Mouse (Mus musculus) MEL (cell line): ENCODE measurements around the gene Ablim1. TPM values are rescaled to one million over a fixed set of nuclear protein-coding genes. Genes with fewer than 3 reads are reported as not detected.

Experiments
- DNase-seq: peaks from one replicate; pipeline ENCODE4 v3.0.0; 2011; ENCODE audit warnings: low read depth, low spot score
- H3K27ac ChIP-seq: 2 replicates; pipeline ENCODE4 v1.5.1; 2012; ENCODE audit warnings: low read depth, mild to moderate bottlenecking, control low read depth, low read length, moderate library complexity; ENCODE audit not compliant: control insufficient read depth
- H3K27me3 ChIP-seq, 2 experiments: fragments of 150-350 bp in 1 of 2; sonication (generic) in 1 of 2; 2 replicates each; pipeline ENCODE4 v1.6.1; 2012; ENCODE audit warnings: low read length in 2 of 2, mild to moderate bottlenecking in 2 of 2, improper control_type of control experiment in 1 of 2, moderate library complexity in 1 of 2; ENCODE audit not compliant: insufficient read depth in 2 of 2, control insufficient read depth in 1 of 2
- H3K36me3 ChIP-seq, 2 experiments: 2 replicates each; pipeline ENCODE4 v1.6.1; 2012 to 2014; ENCODE audit warnings: low read length in 2 of 2, improper control_type of control experiment in 1 of 2, inconsistent platforms in 1 of 2, mild to moderate bottlenecking in 1 of 2; ENCODE audit not compliant: insufficient read depth in 2 of 2, control insufficient read depth in 1 of 2
- H3K4me1 ChIP-seq, 2 experiments: fragments of 150-350 bp in 1 of 2; sonication (generic) in 1 of 2; 2 replicates each; pipeline ENCODE4 v1.6.1; 2012; ENCODE audit warnings: low read length in 2 of 2, improper control_type of control experiment in 1 of 2, mild to moderate bottlenecking in 1 of 2; ENCODE audit not compliant: insufficient read depth in 2 of 2, control insufficient read depth in 1 of 2
- H3K4me3 ChIP-seq, 2 experiments: fragments of 150-350 bp in 1 of 2; sonication (generic) in 1 of 2; 2 replicates each; pipeline ENCODE4 v1.5.1; 2012; ENCODE audit warnings: low read depth in 2 of 2, low read length in 2 of 2, mild to moderate bottlenecking in 2 of 2, moderate library complexity in 2 of 2, control low read depth in 1 of 2, improper control_type of control experiment in 1 of 2; ENCODE audit not compliant: control insufficient read depth in 1 of 2, insufficient read depth in 1 of 2
- H3K79me2 ChIP-seq: 2 replicates; pipeline ENCODE4 v1.6.1; 2012; ENCODE audit warnings: mild to moderate bottlenecking, low read length, moderate library complexity; ENCODE audit not compliant: control insufficient read depth, poor library complexity, insufficient read depth
- H3K9ac ChIP-seq: 2 replicates; pipeline ENCODE4 v1.6.1; 2012; ENCODE audit warnings: low read depth, mild to moderate bottlenecking, control low read depth, low read length, moderate library complexity; ENCODE audit not compliant: control insufficient read depth, poor library complexity, severe bottlenecking
- H3K9me3 ChIP-seq: fragments of 150-350 bp; sonication (generic); replicated peaks from 2 replicates; pipeline ENCODE4 v1.6.1; 2012; ENCODE audit warnings: mild to moderate bottlenecking, low read length, improper control_type of control experiment, moderate library complexity; ENCODE audit not compliant: insufficient read depth
- CHD2 ChIP-seq: IDR thresholded peaks from 2 replicates; pipeline ENCODE4 v1.6.1; 2011; ENCODE audit warnings: low read length, improper control_type of control experiment
- CTCF ChIP-seq, 3 experiments: IDR thresholded peaks in 2 of 3; conservative IDR thresholded peaks in 1 of 3; 2 replicates each; pipeline ENCODE4 v1.5.1; 2011 to 2012; ENCODE audit warnings: low read length in 3 of 3, low read depth in 2 of 3, mild to moderate bottlenecking in 2 of 3, improper control_type of control experiment in 1 of 3, inconsistent platforms in 1 of 3, mixed read lengths in 1 of 3, moderate library complexity in 1 of 3; ENCODE audit not compliant: control insufficient read depth in 1 of 3, insufficient read depth in 1 of 3, poor library complexity in 1 of 3, severe bottlenecking in 1 of 3
- ETS1 ChIP-seq: IDR thresholded peaks from 2 replicates; pipeline ENCODE4 v1.6.1; 2012; ENCODE audit warnings: low read depth, mild to moderate bottlenecking, inconsistent platforms, low read length, improper control_type of control experiment, moderate library complexity
- HCFC1 ChIP-seq: IDR thresholded peaks from 2 replicates; pipeline ENCODE4 v1.6.1; 2012; ENCODE audit warnings: low read depth, mild to moderate bottlenecking, inconsistent platforms, low read length, improper control_type of control experiment, moderate library complexity
- JUND ChIP-seq: IDR thresholded peaks from 2 replicates; pipeline ENCODE4 v1.6.1; 2011; ENCODE audit warnings: low read depth, mild to moderate bottlenecking, improper control_type of control experiment, low read length
- KAT2A ChIP-seq: conservative IDR thresholded peaks from 2 replicates; pipeline ENCODE4 v1.6.1; 2012; ENCODE audit warnings: low read depth, low read length, improper control_type of control experiment, inconsistent platforms
- MAFK ChIP-seq: IDR thresholded peaks from 2 replicates; pipeline ENCODE4 v1.6.1; 2011; ENCODE audit warnings: low read depth, mild to moderate bottlenecking, low read length, improper control_type of control experiment, borderline replicate concordance
- MAX ChIP-seq: IDR thresholded peaks from 2 replicates; pipeline ENCODE4 v1.6.1; 2011; ENCODE audit warnings: low read length, improper control_type of control experiment
- MAZ ChIP-seq: IDR thresholded peaks from 2 replicates; pipeline ENCODE4 v1.6.1; 2012; ENCODE audit warnings: low read depth, mild to moderate bottlenecking, inconsistent platforms, low read length, improper control_type of control experiment
- MEF2A ChIP-seq: IDR thresholded peaks from 2 replicates; pipeline ENCODE4 v1.6.1; 2014; ENCODE audit warnings: low read depth, mild to moderate bottlenecking, inconsistent platforms, low read length, improper control_type of control experiment; ENCODE audit not compliant: poor library complexity, insufficient replicate concordance, severe bottlenecking; ENCODE audit errors: extremely low read depth
- MYB ChIP-seq: IDR thresholded peaks from 2 replicates; pipeline ENCODE4 v1.6.1; 2011; ENCODE audit warnings: mild to moderate bottlenecking, low read depth, low read length, improper control_type of control experiment
- MYC ChIP-seq: IDR thresholded peaks from 2 replicates; pipeline ENCODE4 v1.6.1; 2011; ENCODE audit warnings: low read depth, mild to moderate bottlenecking, low read length, improper control_type of control experiment, moderate library complexity
- NRF1 ChIP-seq: IDR thresholded peaks from 2 replicates; pipeline ENCODE4 v1.6.1; 2014; ENCODE audit warnings: low read depth, mild to moderate bottlenecking, inconsistent platforms, low read length, improper control_type of control experiment, moderate library complexity; ENCODE audit not compliant: poor library complexity, insufficient read depth, severe bottlenecking
- SMC3 ChIP-seq: IDR thresholded peaks from 2 replicates; pipeline ENCODE4 v1.6.1; 2011; ENCODE audit warnings: low read depth, low read length, improper control_type of control experiment
- TAL1 ChIP-seq: IDR thresholded peaks from 2 replicates; pipeline ENCODE4 v1.6.1; 2012; ENCODE audit warnings: mild to moderate bottlenecking, inconsistent platforms, low read length, moderate library complexity, mixed read lengths
- TBP ChIP-seq: IDR thresholded peaks from 2 replicates; pipeline ENCODE4 v1.8.0; 2011; ENCODE audit warnings: low read depth, low read length, improper control_type of control experiment
- TCF12 ChIP-seq: IDR thresholded peaks from 2 replicates; pipeline ENCODE4 v1.6.1; 2014; ENCODE audit warnings: low read depth, mild to moderate bottlenecking, inconsistent platforms, low read length, improper control_type of control experiment, moderate library complexity
- UBTF ChIP-seq: IDR thresholded peaks from 2 replicates; pipeline ENCODE4 v1.6.1; 2012; ENCODE audit warnings: low read depth, mild to moderate bottlenecking, inconsistent platforms, low read length, improper control_type of control experiment, moderate library complexity, borderline replicate concordance; ENCODE audit not compliant: insufficient read depth
- ZNF384 ChIP-seq: IDR thresholded peaks from 2 replicates; pipeline ENCODE4 v1.6.1; 2012; ENCODE audit warnings: low read depth, mild to moderate bottlenecking, inconsistent platforms, low read length, improper control_type of control experiment
- polyA plus RNA-seq, 2 experiments: library from polyadenylated mRNA; stranded (reverse) in 1 of 2; unstranded in 1 of 2; fragments of >175 nt in 1 of 2; fragments of >200 nt in 1 of 2; gene quantifications; 2 replicates each; pipeline versions ENCODE4 v1.2.1 to v1.2.4; 2012; ENCODE audit warnings: low replicate concordance in 2 of 2, low read depth in 1 of 2; ENCODE audit not compliant: insufficient read length in 2 of 2, insufficient read depth in 1 of 2, missing spikeins in 1 of 2
- total RNA-seq: library from RNA; depleted of rRNA; stranded (reverse); fragments of 300-350 nt; gene quantifications from 2 replicates; pipeline ENCODE4 v1.2.3, GENCODE M21; 2012

The Ablim1 gene
- total and polyA plus RNA-seq, 3 experiments: not detected

DNA sequence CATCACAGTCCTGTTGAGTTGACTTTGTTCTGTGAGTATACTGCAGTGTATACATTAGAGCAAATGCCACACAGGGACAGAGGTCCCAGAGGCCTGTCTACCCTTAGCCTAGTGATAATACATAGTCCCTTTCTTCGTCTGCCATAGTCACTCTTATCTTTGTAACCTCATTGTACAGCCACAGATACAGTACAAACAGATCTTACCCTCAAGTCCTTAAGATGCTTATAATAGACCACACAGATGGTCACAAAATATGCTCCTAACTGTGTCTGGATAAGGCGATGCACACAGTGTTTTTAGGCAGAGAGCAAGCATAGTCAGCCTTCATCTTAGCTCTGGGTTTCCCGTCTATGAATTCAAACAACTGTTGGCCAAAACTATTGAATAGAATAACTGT, 1.9 kb upstream of the Ablim1 start:
- no peaks in the 10 kb centered on the region for H3K9me3 ChIP-seq
- no peaks in the 10 kb centered on the region for H3K36me3 ChIP-seq
- peaks cover 0 to 7% of the 10 kb centered on the region in 2 experiments for H3K27me3 ChIP-seq
- H3K4me3 ChIP-seq: no peak overlapping the region
- H3K79me2 ChIP-seq: no peaks in the 10 kb centered on the region
- H3K27ac ChIP-seq: no peak overlapping the region
- no peak for TF ChIP-seq MAZ
- no peak for TF ChIP-seq KAT2A
- TF ChIP-seq TAL1: 0 out of 2 replicates have a peak, but pooled peaks have one; percentile 13
- TF ChIP-seq MAFK: no peak
- no peak for TF ChIP-seq CHD2
- no peak for DNase-seq
- no peaks in the 10 kb centered on the region for H3K4me1 ChIP-seq
- no peak overlapping the region for H3K9ac ChIP-seq

DNA sequence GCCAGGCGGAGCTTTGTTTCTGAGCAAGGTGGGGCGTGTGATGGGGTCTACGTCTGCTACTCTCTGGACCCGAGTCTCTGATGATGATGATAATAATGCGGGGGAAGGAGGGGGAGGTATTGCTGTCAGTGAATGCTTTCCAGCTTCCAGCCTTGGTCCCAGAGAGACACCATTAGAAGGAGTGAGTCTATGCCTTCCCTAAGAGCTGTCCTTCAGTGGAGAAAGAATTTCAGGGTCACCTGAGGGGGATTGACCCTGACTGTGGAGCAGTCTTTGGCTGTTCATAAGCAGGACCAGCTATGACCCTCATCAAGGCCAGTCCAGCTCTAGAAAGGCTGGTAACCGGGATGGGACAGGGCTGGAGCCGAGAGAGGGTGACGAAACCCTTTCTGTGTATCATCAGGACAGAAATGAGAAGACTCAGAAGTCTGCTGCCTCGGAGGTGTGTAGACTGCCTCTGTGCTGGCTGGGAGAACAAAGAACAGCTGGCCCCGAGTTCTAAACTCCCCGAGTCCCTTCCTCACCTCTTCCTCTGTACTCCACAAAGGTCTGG, 370 bp upstream of the Ablim1 start:
- Histone ChIP-seq H3K36me3 (no peaks in the 10 kb centered on the region), H3K4me1 (no peaks in the 10 kb centered on the region), H3K27me3 (peaks cover 0 to 10% of the 10 kb centered on the region in 2 experiments), H3K79me2 (no peaks in the 10 kb centered on the region), H3K4me3 (no peak overlapping the region), H3K9ac (no peak overlapping the region), H3K27ac (no peak overlapping the region), H3K9me3 (no peaks in the 10 kb centered on the region)
- TF ChIP-seq ETS1: no peak
- no peak for TF ChIP-seq MEF2A
- no peak for TF ChIP-seq NRF1
- no peak for TF ChIP-seq MYC
- no peak for TF ChIP-seq MAX
- no peak for TF ChIP-seq MYB
- no peak for TF ChIP-seq HCFC1
- TF ChIP-seq TCF12: no peak
- TF ChIP-seq CTCF (IDR thresholded peaks at IDR 0.05 in 2 of 3, conservative IDR thresholded peaks at IDR 0.05 in 1 of 3; ENCODE audit: control insufficient read depth in 1 of 3, insufficient read depth in 1 of 3, low read depth in 2 of 3, low read length in 3 of 3, poor library complexity in 1 of 3, severe bottlenecking in 1 of 3): no peak
- TF ChIP-seq ZNF384: no peak
- no peak for TF ChIP-seq MAZ
- TF ChIP-seq TBP: no peak
- no peak for TF ChIP-seq JUND
- TF ChIP-seq UBTF: no peak
- no peak for TF ChIP-seq CHD2
- no peak for TF ChIP-seq SMC3
- DNase-seq: no peak
